Mouse (Mus musculus): ENCODE measurements around the gene Smim4.

- TF ChIP-seq CTCF (IDR thresholded peaks at IDR 0.05; ENCODE audit: borderline replicate concordance, insufficient read depth, low read length): no peak
- TF ChIP-seq POLR2A (IDR thresholded peaks at IDR 0.05; ENCODE audit: low read depth, low read length): no peak
Observed at GRCm38 (mm10) chr14:31138897-31139429, 10.2 kb upstream of the Smim4 start.
